Mouse (Mus musculus) heart, adult 18-20 months (tissue): Measurements from ENCODE around the gene Gm4064. TPM values are rescaled to one million over a fixed set of nuclear protein-coding genes. Genes with fewer than 3 reads are reported as not detected.
"Not testable (repeated sequence)": the region's sequence is repeated elsewhere in the genome, so short reads cannot be mapped to it uniquely, and the experiment has no call there.

Experiments
- DNase-seq, 2 experiments: peaks; one replicate each; pipeline ENCODE4 v3.0.0; 2021 to 2022; ENCODE audit warnings: mixed read lengths in 1 of 2
- long read RNA-seq, 2 experiments: library from polyadenylated mRNA; stranded (forward); transcript quantifications; one replicate each; pipeline ENCODE4 v2.0.0; 2021
- total RNA-seq, 2 experiments: library from RNA; stranded (reverse); gene quantifications; 2 replicates each; pipeline ENCODE4 v1.2.3; 2021

The Gm4064 gene
- total RNA-seq: not detected
- long read RNA-seq, experiment 1: 0 reads
- long read RNA-seq, experiment 2: 0 reads

DNA sequence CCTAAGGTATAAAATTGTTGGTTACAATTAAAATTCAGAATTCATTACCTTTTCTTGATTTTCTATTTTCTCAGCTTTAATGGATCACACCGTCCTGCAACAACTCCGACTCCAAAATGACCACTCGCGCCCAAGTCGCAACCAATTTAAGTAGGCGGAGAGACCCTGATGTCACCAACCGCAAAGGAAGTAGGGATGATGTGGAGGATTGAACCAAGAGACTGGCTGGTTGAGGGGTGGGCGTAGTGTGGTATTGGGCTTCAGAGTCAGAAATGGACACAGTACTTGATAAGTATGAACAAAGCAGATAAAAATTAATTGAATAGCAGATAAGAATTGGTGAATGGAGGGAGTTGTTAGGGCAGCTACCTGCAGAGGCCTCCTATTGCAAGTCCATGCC, at the start of gene Gm4064:
Gene Gm4064 (minus strand): TSS at position 101 of the 400 bp plus-strand sequence.
- DNase-seq: not testable (repeated sequence)

- DNase-seq: not testable (repeated sequence)
Observed at GRCm38 (mm10) chrY:2830380-2830779, 34.4 kb upstream of the Gm4064 start, which contains the start of the genes Rbmy and Gm10256. TSS of gene Rbmy (plus strand) at chrY:2830680. TSS of gene Gm10256 (plus strand) at chrY:2830699.

Other genes starting within 250 kb of the Gm4064 start
- gene H2al2c, start 197.1 kb downstream of the Gm4064 start, total RNA-seq: not detected
- not detected for gene Sry, start 132.5 kb downstream of the Gm4064 start, total RNA-seq
- not detected for gene H2al2b, start 75.5 kb downstream of the Gm4064 start, total RNA-seq
- not detected for gene Rbmy, start 34.5 kb upstream of the Gm4064 start, total RNA-seq
- gene Gm10256, start 34.5 kb upstream of the Gm4064 start, total RNA-seq: not detected
- gene Gm10352, start 104.8 kb upstream of the Gm4064 start, total RNA-seq: not detected
- not detected for gene Gm29289, start 136.4 kb upstream of the Gm4064 start, total RNA-seq